ENCODE assay signal across 25 mouse cellular contexts in the genomic region with DNA sequence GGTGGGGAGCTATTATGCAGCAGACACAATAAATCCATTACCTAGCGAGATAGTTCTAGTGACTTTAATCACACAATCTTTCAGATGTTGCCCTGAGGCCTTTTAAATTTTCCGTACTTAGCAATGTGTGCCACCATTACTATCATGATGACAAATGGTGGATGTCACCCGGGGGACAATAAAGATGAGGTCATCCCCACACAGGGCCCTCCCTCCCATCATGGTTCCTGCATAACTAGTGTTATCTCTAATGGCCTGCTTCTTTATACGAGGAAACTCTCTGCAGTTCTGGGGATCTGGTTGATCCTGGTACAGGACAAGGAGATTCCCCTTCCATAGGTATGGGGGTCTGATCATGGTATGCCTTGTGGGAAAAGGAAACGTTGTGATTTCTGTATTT. TPM values are rescaled to one million over a fixed set of nuclear protein-coding genes. Genes with fewer than 3 reads are reported as not detected.
DNase-seq lines count a peak whose midpoint lies in the region; ATAC-seq lines count a peak whose summit lies in the region.
"Had no signal": no experiment of that assay in that cellular context is flagged by ENCODE, and none has a peak within 500 bp of the region (broad histone marks: within the 10 kb centered on the region; RNA-seq: fewer than 3 reads in every experiment).

No protein-coding gene starts in this region.

- WGBS in kidney, embryonic 14.5 days = 27% methylated on average over 5 of the region's 5 CpGs
- 43% methylated on average over 5 of the region's 5 CpGs for whole genome bisulfite sequencing in intestine, embryonic 16.5 days
- 31% methylated on average over 5 of the region's 5 CpGs for WGBS in neural tube, embryonic 15.5 days

- H3K9me3 ChIP-seq in kidney, embryonic 14.5 days (ENCODE audit: control insufficient read depth, low read length) = no peaks in the 10 kb centered on the region
- no peaks in the 10 kb centered on the region for H3K9me3 ChIP-seq in intestine, embryonic 16.5 days (ENCODE audit: control insufficient read depth, low read length)
- no peaks in the 10 kb centered on the region for H3K9me3 ChIP-seq in neural tube, embryonic 15.5 days (replicated peaks)
- H3K9me3 ChIP-seq: embryonic facial prominence, embryonic 13.5 days; forebrain, embryonic 12.5 days; heart, embryonic 10.5 days; kidney, embryonic 15.5 days had no signal

- no peak overlapping the region for H3K4me3 ChIP-seq in kidney, embryonic 14.5 days (ENCODE audit: low read length)
- no peak overlapping the region for H3K4me3 ChIP-seq in intestine, embryonic 16.5 days (ENCODE audit: low read length)
- no peak overlapping the region for H3K4me3 ChIP-seq in neural tube, embryonic 15.5 days (replicated peaks)
- H3K4me3 ChIP-seq: embryonic facial prominence, embryonic 13.5 days; erythroblast, embryonic 14.5 days; forebrain, embryonic 12.5 days; heart, embryonic 10.5 days; kidney, embryonic 15.5 days; left cerebral cortex, adult 2 months had no signal

- H3K4me2 ChIP-seq in kidney, embryonic 14.5 days (replicated peaks; ENCODE audit: low read depth, low read length) = no peak overlapping the region
- no peak overlapping the region for H3K4me2 ChIP-seq in intestine, embryonic 16.5 days (ENCODE audit: low read depth, low read length)
- H3K4me2 ChIP-seq in neural tube, embryonic 15.5 days = no peak overlapping the region
- H3K4me2 ChIP-seq: embryonic facial prominence, embryonic 13.5 days; forebrain, embryonic 12.5 days; kidney, embryonic 15.5 days; lung, embryonic 14.5 days had no signal

- peak; percentile 11 for DNase-seq in adrenal gland, adult 2 months
- no peak for DNase-seq in adrenal gland, postnatal 4 days (ENCODE audit: low spot score in 2 of 2)
- no peak for DNase-seq in kidney, adult 11 months
- no peak for DNase-seq in gastrocnemius, adult 18-20 months (ENCODE audit: low spot score)
- DNase-seq: adrenal gland, postnatal 10 days; cerebellum, adult 8-10 months; cerebellum, postnatal 36 days; embryo, embryonic 11 days; lung, embryonic 14.5 days; midbrain, embryonic 14.5 days; retina, postnatal 1 day; right cerebral cortex, postnatal 25 days; thymus, adult 18-20 months; thymus, postnatal 36 days had no signal

- peak; percentile 17; the same call in 1 of the 2 replicates for ATAC-seq in kidney, embryonic 14.5 days (ENCODE audit: low FRiP score, low TSS enrichment)
- peak; percentile 32 for ATAC-seq in intestine, embryonic 16.5 days
- ATAC-seq in neural tube, embryonic 15.5 days (ENCODE audit: low FRiP score) = peak; percentile 69
- ATAC-seq: activated CD4-positive, CD25-positive, alpha-beta regulatory T cell, adult 4 months had no signal

- no peaks in the 10 kb centered on the region for H3K36me3 ChIP-seq in kidney, embryonic 14.5 days (ENCODE audit: control insufficient read depth, insufficient read depth, low read length)
- H3K36me3 ChIP-seq in intestine, embryonic 16.5 days (ENCODE audit: control insufficient read depth, insufficient read depth, low read length) = no peaks in the 10 kb centered on the region
- H3K36me3 ChIP-seq in neural tube, embryonic 15.5 days = no peaks in the 10 kb centered on the region
- H3K36me3 ChIP-seq: embryonic facial prominence, embryonic 13.5 days; forebrain, embryonic 12.5 days; heart, embryonic 10.5 days; kidney, embryonic 15.5 days had no signal

- no peak overlapping the region for H3K27ac ChIP-seq in kidney, embryonic 14.5 days (ENCODE audit: low read depth, low read length)
- 0 out of 2 replicates have a peak overlapping the region, but pooled peaks have one; percentile 22 for H3K27ac ChIP-seq in intestine, embryonic 16.5 days (ENCODE audit: low read length)
- no peak overlapping the region for H3K27ac ChIP-seq in neural tube, embryonic 15.5 days (replicated peaks)
- H3K27ac ChIP-seq: embryonic facial prominence, embryonic 13.5 days; forebrain, embryonic 12.5 days; heart, embryonic 10.5 days; kidney, embryonic 15.5 days; left cerebral cortex, adult 2 months; liver, embryonic 14.5 days had no signal

- H3K9ac ChIP-seq in kidney, embryonic 14.5 days (ENCODE audit: low read depth, low read length) = no peak overlapping the region
- H3K9ac ChIP-seq in intestine, embryonic 16.5 days (ENCODE audit: low read depth, low read length) = no peak overlapping the region
- no peak overlapping the region for H3K9ac ChIP-seq in neural tube, embryonic 15.5 days (replicated peaks)
- H3K9ac ChIP-seq: embryonic facial prominence, embryonic 13.5 days; forebrain, embryonic 12.5 days; kidney, embryonic 15.5 days; liver, embryonic 14.5 days; lung, embryonic 14.5 days had no signal

- H3K27me3 ChIP-seq in kidney, embryonic 14.5 days (ENCODE audit: control insufficient read depth, insufficient read depth, low read length) = no peaks in the 10 kb centered on the region
- no peaks in the 10 kb centered on the region for H3K27me3 ChIP-seq in intestine, embryonic 16.5 days (replicated peaks; ENCODE audit: control insufficient read depth, insufficient read depth, low read length)
- H3K27me3 ChIP-seq in neural tube, embryonic 15.5 days (replicated peaks) = no peaks in the 10 kb centered on the region
- H3K27me3 ChIP-seq: embryonic facial prominence, embryonic 13.5 days; forebrain, embryonic 12.5 days; kidney, embryonic 15.5 days had no signal

- H3K4me1 ChIP-seq in kidney, embryonic 14.5 days (ENCODE audit: control insufficient read depth, insufficient read depth, low read length) = no peaks in the 10 kb centered on the region
- peaks cover 4% of the 10 kb centered on the region; the same call in 1 of the 2 replicates for H3K4me1 ChIP-seq in intestine, embryonic 16.5 days (ENCODE audit: control insufficient read depth, insufficient read depth, low read length)
- H3K4me1 ChIP-seq in neural tube, embryonic 15.5 days = no peaks in the 10 kb centered on the region
- H3K4me1 ChIP-seq: embryonic facial prominence, embryonic 13.5 days; forebrain, embryonic 12.5 days; heart, embryonic 10.5 days; kidney, embryonic 15.5 days had no signal

RNA-seq across cellular contexts. Expression of a gene that starts 24.5 kb away (rescaled TPM):
- total RNA-seq in adrenal gland, adult 2 months (2021) = 10 to 100 TPM; 56.9 to 61.0 TPM
- 32.8 and 38.5 TPM in 2 replicates for polyA plus RNA-seq in adrenal gland, adult 2 months (2012; rRNA removed)
- total RNA-seq in adrenal gland, postnatal 4 days (2021) = 10 to 100 TPM; 26.8 to 27.9 TPM
- polyA plus RNA-seq in kidney, embryonic 14.5 days (2014; fragmentation: Nextera tagmentation; extraction: Ambion mirVana) = 6.1 and 10.3 TPM in 2 replicates
- polyA plus RNA-seq in intestine, embryonic 16.5 days (2015; fragmentation: Nextera tagmentation; extraction: Ambion mirVana) = 5.9 and 12.1 TPM in 2 replicates
- polyA plus RNA-seq in neural tube, embryonic 15.5 days (2015; fragmentation: Nextera tagmentation; extraction: Ambion mirVana) = 15.6 and 16.7 TPM in 2 replicates
- 100 to 1,000 TPM; 128 to 153 TPM for total RNA-seq in gastrocnemius, adult 18-20 months (2021)

Comparison
In these comparisons a context has a peak if more than half of its experiments do, and no peak if none do; other contexts are left out.
1. ATAC-seq: peak in every context shown above with its lines; median percentile 69 in neural tube, embryonic 15.5 days; 32 in intestine, embryonic 16.5 days; 17 in kidney, embryonic 14.5 days.